Mouse (Mus musculus) lung, embryonic 15.5 days (tissue): ENCODE measurements at regions not wholly inside any gene's neighbourhood (a gene's known extent, or its start where the extent isn't known, plus 50 kb on each side); places are given as distances from the start of the nearest gene placed in this dataset.

Source experiments
- ATAC-seq: fragments of 200-750 bp; cut with Nextera tagmentation; 2 replicates; pipeline ENCODE4 v1.8.0; 2017; ENCODE audit warnings: moderate number of reproducible peaks, borderline replicate concordance; ENCODE audit not compliant: low FRiP score, low TSS enrichment; ENCODE audit errors: extremely low read depth
- H3K27ac ChIP-seq: fragments of 300-500 bp; sonication (generic); 2 replicates; pipeline ENCODE4 v1.5.1; 2015; ENCODE audit warnings: moderate library complexity, mild to moderate bottlenecking, inconsistent platforms
- H3K27me3 ChIP-seq: fragments of 300-500 bp; sonication (generic); 2 replicates; pipeline ENCODE4 v1.6.1; 2015; ENCODE audit warnings: inconsistent platforms
- H3K36me3 ChIP-seq: fragments of 300-500 bp; sonication (generic); 2 replicates; pipeline ENCODE4 v1.6.1; 2015; ENCODE audit warnings: inconsistent platforms
- H3K4me1 ChIP-seq: fragments of 300-500 bp; sonication (generic); 2 replicates; pipeline ENCODE4 v1.6.1; 2015; ENCODE audit warnings: inconsistent platforms
- H3K4me2 ChIP-seq: fragments of 300-500 bp; sonication (generic); 2 replicates; pipeline ENCODE4 v1.6.1; 2015; ENCODE audit warnings: inconsistent platforms, mild to moderate bottlenecking, moderate library complexity
- H3K4me3 ChIP-seq: fragments of 300-500 bp; sonication (generic); 2 replicates; pipeline ENCODE4 v1.5.1; 2015; ENCODE audit warnings: mild to moderate bottlenecking, inconsistent platforms
- H3K9ac ChIP-seq: fragments of 300-500 bp; sonication (generic); 2 replicates; pipeline ENCODE4 v1.6.1; 2015; ENCODE audit warnings: inconsistent platforms
- H3K9me3 ChIP-seq: fragments of 300-500 bp; sonication (generic); 2 replicates; pipeline ENCODE4 v1.6.1; 2016; ENCODE audit warnings: inconsistent platforms
- WGBS: fragments of 180-500 bp; shearing (Covaris S2); methylation state at CpG from one replicate; pipeline ENCODE4 v1.1.7; 2015; 5-methylcytosine and 5-hydroxymethylcytosine counted together

DNA sequence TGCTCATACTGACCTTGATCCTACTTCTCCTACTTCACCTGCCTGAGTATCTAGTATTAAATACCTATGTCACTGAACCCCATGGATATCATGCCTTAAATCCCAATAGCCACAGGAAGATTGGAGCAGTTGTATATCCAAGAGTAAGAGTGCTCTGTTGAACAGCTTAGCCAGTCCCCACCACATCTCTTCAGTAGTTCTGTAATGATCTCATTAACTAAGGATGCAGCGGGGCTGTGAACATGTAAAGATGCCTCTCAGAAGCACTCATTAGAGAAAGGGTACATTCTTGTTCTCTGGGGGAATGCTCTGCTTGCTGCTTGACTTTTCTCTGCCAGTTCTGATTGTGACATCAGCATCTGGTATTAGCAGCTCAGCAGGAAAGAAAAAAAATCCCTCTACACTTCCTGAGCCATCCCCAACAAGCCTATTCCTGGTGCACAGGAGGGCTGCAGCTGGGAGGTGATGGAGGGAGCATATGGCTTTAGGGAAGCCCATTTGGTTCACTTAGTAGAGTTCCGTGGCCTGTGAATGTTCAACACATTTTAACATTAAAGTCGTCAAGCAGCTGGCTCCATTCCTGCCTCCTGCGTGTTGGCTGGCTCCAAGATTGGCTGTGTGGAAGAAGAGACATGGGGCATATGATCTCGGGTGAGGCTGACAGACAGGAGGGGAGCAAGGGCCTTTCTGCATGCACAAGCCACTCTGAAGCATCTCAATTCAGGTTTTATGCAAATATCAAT lies 613.1 kb upstream of the Auts2 start:
- 48% methylated on average over 5 of the region's 5 CpGs for WGBS
- Histone ChIP-seq H3K9me3 (no peaks in the 10 kb centered on the region), H3K4me1 (no peaks in the 10 kb centered on the region), H3K9ac (no peak overlapping the region), H3K4me2 (no peak overlapping the region), H3K27ac (no peak overlapping the region), H3K4me3 (no peak overlapping the region), H3K36me3 (no peaks in the 10 kb centered on the region), H3K27me3 (no peaks in the 10 kb centered on the region)
- no peak for ATAC-seq

DNA sequence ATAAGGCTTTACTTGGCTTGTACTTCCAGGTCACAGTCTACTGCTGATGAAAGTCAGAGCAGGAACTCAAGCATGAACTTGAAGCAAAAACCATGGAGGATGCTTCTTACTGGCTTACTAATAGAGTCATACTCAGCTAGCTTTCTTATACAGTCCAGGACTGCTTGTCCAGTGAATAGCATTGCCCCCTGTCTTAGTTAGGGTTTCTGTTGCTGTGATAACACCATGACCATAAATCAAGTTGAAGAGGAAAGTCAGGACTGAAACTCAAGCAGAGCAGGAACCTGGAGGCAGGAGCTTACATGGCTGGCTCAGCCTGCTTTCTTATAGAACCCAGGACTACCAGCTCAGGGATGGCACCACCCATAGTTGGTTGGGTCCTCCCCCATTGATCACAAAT lies 602.9 kb upstream of the Auts2 start:
- no peak overlapping the region for H3K4me2 ChIP-seq
- H3K4me3 ChIP-seq: no peak overlapping the region
- no peak overlapping the region for H3K9ac ChIP-seq
- no peaks in the 10 kb centered on the region for H3K36me3 ChIP-seq
- H3K4me1 ChIP-seq: peaks cover 11% of the 10 kb centered on the region
- no peaks in the 10 kb centered on the region for H3K9me3 ChIP-seq
- H3K27ac ChIP-seq: no peak overlapping the region
- H3K27me3 ChIP-seq: no peaks in the 10 kb centered on the region
- no peak for ATAC-seq

DNA sequence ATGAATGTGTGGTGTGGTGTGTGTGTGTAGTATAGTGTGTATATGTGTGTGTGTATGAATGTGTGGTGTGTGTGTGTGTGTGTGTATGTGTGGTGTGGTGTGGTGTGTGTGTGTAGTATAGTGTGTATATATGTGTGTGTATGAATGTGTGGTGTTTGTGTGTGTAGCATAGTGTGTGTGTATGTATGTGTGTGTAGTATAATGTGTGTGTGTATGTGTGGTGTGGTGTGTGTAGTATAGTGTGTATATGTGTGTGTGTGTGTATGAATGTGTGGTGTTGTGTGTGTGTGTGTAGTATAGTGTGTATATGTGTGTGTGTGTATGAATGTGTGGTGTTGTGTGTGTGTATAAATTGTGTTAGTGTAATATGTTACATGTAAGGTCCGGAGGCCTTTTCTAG lies 600.5 kb upstream of the Auts2 start:
- H3K9me3 ChIP-seq: no peaks in the 10 kb centered on the region
- peaks cover 11% of the 10 kb centered on the region for H3K4me1 ChIP-seq
- no peak overlapping the region for H3K4me3 ChIP-seq
- H3K4me2 ChIP-seq: no peak overlapping the region
- no peak overlapping the region for H3K27ac ChIP-seq
- no peaks in the 10 kb centered on the region for H3K36me3 ChIP-seq
- ATAC-seq: no peak
- WGBS: 95% methylated on average over 1 of the region's 1 CpGs
- H3K27me3 ChIP-seq: no peaks in the 10 kb centered on the region
- no peak overlapping the region for H3K9ac ChIP-seq

DNA sequence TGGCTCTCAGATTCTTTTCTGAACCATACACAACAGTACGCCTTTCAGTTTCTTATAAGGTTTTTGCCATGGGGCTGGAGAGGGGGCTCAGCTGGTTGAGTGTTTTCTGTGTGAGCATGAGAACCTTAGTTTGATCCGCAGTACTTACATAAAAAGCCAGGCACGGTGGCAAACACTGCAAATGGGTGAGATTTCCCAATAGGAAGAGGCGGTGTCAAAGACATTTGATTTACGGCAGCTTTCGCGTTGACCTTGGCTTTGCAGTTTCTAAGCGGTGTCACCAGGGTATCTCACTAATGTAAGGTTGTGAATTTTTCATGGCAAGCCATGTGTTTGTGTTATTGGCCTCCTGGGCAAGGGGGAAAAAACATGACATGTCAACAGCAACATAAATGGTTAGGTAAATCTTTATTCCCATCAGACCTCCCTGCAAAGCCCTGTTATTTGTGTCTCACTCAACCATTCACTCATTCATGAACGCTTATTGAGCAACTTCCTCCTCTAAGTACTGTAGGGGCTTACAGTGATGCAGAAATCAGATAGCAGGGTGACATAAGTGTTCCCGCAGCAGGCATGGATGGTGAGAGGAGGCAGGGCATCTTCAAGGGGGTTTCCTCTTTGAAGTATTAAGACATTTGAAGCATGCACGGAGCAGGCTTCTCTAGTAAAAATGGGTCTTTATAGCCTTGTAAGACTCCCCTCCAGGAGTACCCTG lies 599.4 kb upstream of the Auts2 start:
- H3K9me3 ChIP-seq: no peaks in the 10 kb centered on the region
- H3K36me3 ChIP-seq: no peaks in the 10 kb centered on the region
- peaks cover 11% of the 10 kb centered on the region for H3K4me1 ChIP-seq
- peak overlapping the region; percentile 5; the same call in 1 of the 2 replicates for H3K4me2 ChIP-seq
- ATAC-seq: no peak
- H3K4me3 ChIP-seq: no peak overlapping the region
- H3K27ac ChIP-seq: no peak overlapping the region
- H3K27me3 ChIP-seq: no peaks in the 10 kb centered on the region
- WGBS: 31% methylated on average over 11 of the region's 11 CpGs
- no peak overlapping the region for H3K9ac ChIP-seq

DNA sequence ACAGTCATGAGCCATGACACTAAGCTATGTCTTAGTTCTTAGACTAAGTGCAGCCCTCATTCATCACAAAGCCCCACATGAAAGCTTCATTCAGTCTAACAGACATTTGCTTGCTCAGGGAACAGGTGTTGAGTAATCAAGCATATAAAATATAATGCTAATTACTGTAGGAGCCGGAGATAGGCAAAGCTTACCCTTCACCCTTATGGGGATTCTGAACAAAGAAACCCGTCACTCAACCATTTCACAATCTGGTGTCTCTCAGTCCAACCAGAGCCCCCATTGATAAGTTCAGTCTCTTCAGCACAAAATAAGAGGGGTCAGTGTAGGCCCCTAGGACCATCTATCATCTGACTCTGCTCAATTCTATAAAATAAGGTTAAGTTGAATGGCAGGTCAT lies 587.9 kb upstream of the Auts2 start:
- Histone ChIP-seq H3K27ac (no peak overlapping the region), H3K4me3 (no peak overlapping the region), H3K4me1 (no peaks in the 10 kb centered on the region), H3K4me2 (no peak overlapping the region), H3K36me3 (no peaks in the 10 kb centered on the region), H3K9ac (no peak overlapping the region), H3K9me3 (no peaks in the 10 kb centered on the region), H3K27me3 (no peaks in the 10 kb centered on the region)
- 88% methylated on average over 2 of the region's 2 CpGs for WGBS
- ATAC-seq: no peak

DNA sequence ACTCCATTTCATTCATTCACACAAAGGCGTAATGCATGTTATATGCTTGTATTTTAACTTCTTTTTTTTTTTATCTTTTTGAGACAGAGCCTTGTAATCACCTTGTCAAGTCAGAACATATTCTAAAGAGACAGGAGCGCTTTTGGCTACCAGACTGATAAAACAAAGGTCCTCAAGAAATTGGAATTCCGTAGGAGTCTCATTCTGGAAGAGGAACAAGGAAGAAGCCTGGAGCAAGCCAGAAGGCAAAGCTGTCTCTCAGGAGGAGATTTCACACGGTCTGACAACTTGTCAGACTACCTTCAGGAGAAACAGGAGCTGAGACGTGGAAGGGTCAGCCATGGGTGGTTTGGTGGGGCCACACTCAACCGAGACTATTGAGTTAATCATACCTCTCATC lies 587.2 kb upstream of the Auts2 start:
- H3K4me2 ChIP-seq: no peak overlapping the region
- H3K27me3 ChIP-seq: no peaks in the 10 kb centered on the region
- no peak overlapping the region for H3K27ac ChIP-seq
- H3K4me3 ChIP-seq: no peak overlapping the region
- no peaks in the 10 kb centered on the region for H3K4me1 ChIP-seq
- H3K9me3 ChIP-seq: no peaks in the 10 kb centered on the region
- no peak for ATAC-seq
- no peaks in the 10 kb centered on the region for H3K36me3 ChIP-seq
- WGBS: 74% methylated on average over 6 of the region's 6 CpGs
- H3K9ac ChIP-seq: no peak overlapping the region

DNA sequence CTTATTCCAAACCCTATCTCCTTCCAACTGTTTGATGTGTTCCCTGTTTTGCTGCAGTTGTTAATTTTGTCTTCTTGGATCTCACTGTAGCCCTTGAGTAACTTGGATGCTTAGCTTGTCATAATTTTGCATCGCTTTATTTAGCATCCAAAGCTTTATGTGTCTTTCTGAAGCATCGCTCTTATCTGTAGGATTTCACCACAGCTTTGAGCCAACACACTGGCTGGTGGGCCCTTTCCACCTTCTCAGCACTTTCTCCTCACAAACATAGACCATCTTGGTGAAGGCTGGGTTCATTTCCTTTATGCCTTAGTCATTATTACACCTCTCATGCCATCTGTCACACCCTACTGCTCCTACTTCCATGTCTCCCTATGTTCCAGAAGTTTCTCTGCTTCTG lies 581.1 kb upstream of the Auts2 start:
- no peak overlapping the region for H3K9ac ChIP-seq
- no peaks in the 10 kb centered on the region for H3K36me3 ChIP-seq
- no peaks in the 10 kb centered on the region for H3K4me1 ChIP-seq
- no peaks in the 10 kb centered on the region for H3K27me3 ChIP-seq
- no peak overlapping the region for H3K27ac ChIP-seq
- no peak for ATAC-seq
- no peak overlapping the region for H3K4me2 ChIP-seq
- WGBS: 85% methylated on average over 2 of the region's 2 CpGs
- no peak overlapping the region for H3K4me3 ChIP-seq
- H3K9me3 ChIP-seq: no peaks in the 10 kb centered on the region

DNA sequence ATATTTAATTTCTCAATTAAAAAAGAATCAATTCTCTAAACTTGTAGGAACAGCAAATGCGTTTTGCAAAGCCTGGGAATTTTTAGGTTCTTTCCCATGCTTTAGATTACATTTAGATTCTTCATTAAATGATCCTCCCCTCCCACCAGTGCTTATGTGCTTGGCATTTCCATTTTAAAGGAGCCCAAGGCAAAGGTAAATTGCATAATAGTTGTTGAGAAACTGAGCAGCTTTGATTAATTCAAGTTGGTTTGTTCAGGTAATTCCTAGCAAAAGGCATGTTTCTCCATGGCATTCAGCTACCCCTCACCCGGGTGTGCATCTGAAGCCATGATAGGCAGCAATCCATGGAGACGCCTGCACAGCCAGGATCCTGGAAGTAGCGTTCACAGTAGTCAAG lies 570.8 kb upstream of the Auts2 start:
- Histone ChIP-seq H3K27me3 (no peaks in the 10 kb centered on the region), H3K36me3 (no peaks in the 10 kb centered on the region), H3K27ac (no peak overlapping the region), H3K4me1 (no peaks in the 10 kb centered on the region), H3K4me2 (no peak overlapping the region), H3K9ac (no peak overlapping the region), H3K4me3 (no peak overlapping the region), H3K9me3 (no peaks in the 10 kb centered on the region)
- 88% methylated on average over 4 of the region's 4 CpGs for WGBS
- ATAC-seq: no peak

DNA sequence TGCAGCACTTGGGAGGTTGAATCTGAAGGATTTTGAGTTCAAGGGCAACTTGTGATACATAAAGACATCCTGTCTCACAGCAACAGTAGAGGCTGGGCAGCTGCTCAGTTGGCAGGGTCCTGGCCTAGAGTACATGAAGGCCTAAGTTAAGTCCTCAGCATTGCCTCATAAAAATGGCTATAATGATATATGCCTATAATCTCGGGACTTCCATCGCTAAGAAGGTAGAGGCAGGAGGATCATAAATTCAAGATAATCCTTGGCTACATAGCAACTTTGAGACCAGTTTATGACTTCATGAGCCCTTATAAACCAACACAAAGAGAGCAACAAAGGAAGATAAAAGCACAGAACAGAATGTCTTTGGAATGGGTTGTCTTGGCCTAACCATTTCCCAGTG lies 570.0 kb upstream of the Auts2 start:
- 92% methylated on average over 2 of the region's 2 CpGs for WGBS
- Histone ChIP-seq H3K4me3 (no peak overlapping the region), H3K36me3 (no peaks in the 10 kb centered on the region), H3K4me2 (no peak overlapping the region), H3K9ac (no peak overlapping the region), H3K27me3 (no peaks in the 10 kb centered on the region), H3K4me1 (no peaks in the 10 kb centered on the region), H3K9me3 (no peaks in the 10 kb centered on the region), H3K27ac (no peak overlapping the region)
- ATAC-seq: no peak

DNA sequence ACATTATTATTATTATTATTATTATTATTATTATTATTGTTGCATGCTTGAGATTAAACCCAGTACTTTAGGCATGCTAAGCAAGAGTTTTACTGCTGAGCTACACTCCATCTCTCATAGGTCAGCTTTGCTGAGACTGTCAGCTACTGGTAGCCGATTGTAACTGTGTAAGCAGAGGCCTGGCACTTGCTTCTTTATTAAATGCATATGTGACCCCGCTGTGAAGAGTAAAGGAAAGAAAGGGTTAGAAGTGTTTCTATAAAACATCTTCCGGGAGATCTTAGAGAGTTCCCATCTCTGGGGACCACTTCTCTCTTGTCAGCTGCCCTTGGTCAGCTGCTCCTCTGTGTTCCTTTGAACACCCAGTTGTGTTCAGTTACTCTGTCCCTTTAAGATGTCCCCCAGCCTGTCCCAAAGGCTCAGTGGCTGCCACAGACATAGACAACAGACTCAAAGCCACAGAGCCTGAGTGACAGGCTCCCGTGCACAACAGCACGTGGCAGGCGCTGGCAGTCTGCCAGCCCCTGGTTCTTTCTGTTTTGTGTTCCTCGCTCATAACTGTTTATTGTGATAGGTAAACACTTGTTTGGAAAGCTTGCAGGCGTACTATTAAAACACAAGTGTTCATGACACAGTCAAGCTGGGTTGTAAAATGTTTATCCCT lies 563.7 kb upstream of the Auts2 start:
- Histone ChIP-seq H3K27ac (peak overlapping the region; percentile 53), H3K4me3 (no peak overlapping the region), H3K4me1 (0 out of 2 replicates have a peak, but pooled peaks cover 10% of the 10 kb centered on the region), H3K4me2 (peak overlapping the region; percentile 3; the same call in 1 of the 2 replicates), H3K9me3 (no peaks in the 10 kb centered on the region), H3K9ac (no peak overlapping the region), H3K36me3 (no peaks in the 10 kb centered on the region), H3K27me3 (no peaks in the 10 kb centered on the region)
- 28% methylated on average over 8 of the region's 8 CpGs for WGBS
- ATAC-seq: peak; percentile 94

DNA sequence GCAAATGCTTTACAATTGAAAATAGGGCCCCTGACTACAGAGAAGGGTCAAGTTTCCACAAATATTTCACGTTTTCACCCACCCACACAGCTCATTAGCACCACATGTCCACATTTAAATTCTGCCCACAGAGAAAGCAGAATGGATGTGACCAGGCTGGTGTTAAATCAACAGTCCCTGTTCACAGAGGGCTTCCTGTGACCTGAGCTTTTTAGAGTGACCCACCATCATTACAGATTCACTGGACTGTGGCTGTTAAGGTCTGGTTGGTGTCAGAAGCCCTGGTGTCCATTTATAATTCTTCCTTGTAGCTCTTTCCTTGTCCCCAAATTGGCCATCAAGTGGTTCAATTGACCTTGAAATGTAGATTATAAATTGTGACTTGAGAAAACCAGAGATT lies 553.2 kb upstream of the Auts2 start:
- Histone ChIP-seq H3K4me1 (0 out of 2 replicates have a peak, but pooled peaks cover 2% of the 10 kb centered on the region), H3K9me3 (no peaks in the 10 kb centered on the region), H3K36me3 (no peaks in the 10 kb centered on the region), H3K27ac (no peak overlapping the region), H3K9ac (no peak overlapping the region), H3K27me3 (no peaks in the 10 kb centered on the region), H3K4me3 (no peak overlapping the region), H3K4me2 (no peak overlapping the region)
- WGBS: 27% methylated on average over 1 of the region's 1 CpGs
- no peak for ATAC-seq

DNA sequence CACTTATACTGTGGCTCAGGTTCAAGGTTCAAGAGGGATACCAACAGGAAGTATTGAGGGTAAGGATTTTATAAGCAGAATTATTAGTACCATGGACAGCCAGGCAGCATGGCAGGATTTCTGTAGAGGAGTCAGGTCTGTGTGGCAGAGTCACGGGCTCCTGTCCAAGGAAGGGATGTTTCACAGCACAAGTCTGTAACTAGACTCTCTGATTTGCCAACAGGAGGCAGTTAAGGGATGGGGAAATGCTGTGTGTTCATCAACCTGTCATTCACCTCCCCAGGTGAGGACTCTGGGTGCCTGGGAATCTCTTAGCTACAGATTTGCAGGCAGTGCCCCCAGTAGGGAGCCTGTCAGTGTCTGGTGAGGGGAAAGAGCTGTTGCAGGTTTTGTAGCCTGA lies 541.7 kb upstream of the Auts2 start:
- ATAC-seq: no peak
- H3K27me3 ChIP-seq: no peaks in the 10 kb centered on the region

More for the DNA sequence above, 541.7 kb upstream of the Auts2 start:
- Histone ChIP-seq H3K4me3 (no peak overlapping the region), H3K9me3 (no peaks in the 10 kb centered on the region), H3K4me1 (no peaks in the 10 kb centered on the region), H3K9ac (no peak overlapping the region), H3K36me3 (no peaks in the 10 kb centered on the region), H3K4me2 (no peak overlapping the region), H3K27ac (no peak overlapping the region)
- WGBS: 66% methylated on average over 1 of the region's 1 CpGs
